Mouse (Mus musculus) T-helper 1 cell (primary cell): ENCODE measurements around the gene Tead1.

Experiments
- in situ Hi-C: fragments of 300-600 bp; cut with MboI, MseI; formaldehyde crosslinking; loops from one replicate; pipeline ENCODE4 v1.15.1; 2025; ENCODE audit warnings: high pct_unique_total_duplicates

The Tead1 gene

GRCm38 (mm10) chr7:112813731-112814306 is 134.7 kb downstream of the Tead1 start:
- in situ Hi-C loops: no loop called here

- in situ Hi-C loops: no loop called here
Measured at GRCm38 (mm10) chr7:112816016-112816415, 136.9 kb downstream of the Tead1 start.

GRCm38 (mm10) chr7:112819833-112820232 is 140.7 kb downstream of the Tead1 start:
- in situ Hi-C loops: no loop called here

- in situ Hi-C loops: no loop called here
Measured at GRCm38 (mm10) chr7:112822879-112823278, 143.8 kb downstream of the Tead1 start.

- in situ Hi-C loops: no loop called here
Measured at GRCm38 (mm10) chr7:112823621-112824020, 144.5 kb downstream of the Tead1 start.

- in situ Hi-C loops: no loop called here
Measured at GRCm38 (mm10) chr7:112825339-112825781, 146.2 kb downstream of the Tead1 start.

GRCm38 (mm10) chr7:112826114-112826911 is 147.2 kb downstream of the Tead1 start:
- in situ Hi-C loops: no loop called here

GRCm38 (mm10) chr7:112828016-112828695 is 149.0 kb downstream of the Tead1 start:
- in situ Hi-C loops: no loop called here

GRCm38 (mm10) chr7:112828696-112829022 is 149.5 kb downstream of the Tead1 start:
- in situ Hi-C loops: no loop called here

GRCm38 (mm10) chr7:112830946-112831345 is 151.8 kb downstream of the Tead1 start:
- in situ Hi-C loops: no loop called here

GRCm38 (mm10) chr7:112831446-112831845 is 152.3 kb downstream of the Tead1 start:
- in situ Hi-C loops: no loop called here

GRCm38 (mm10) chr7:112833132-112833531 is 154.0 kb downstream of the Tead1 start:
- in situ Hi-C loops: no loop called here

GRCm38 (mm10) chr7:112836076-112836475 is 157.0 kb downstream of the Tead1 start:
- in situ Hi-C loops: no loop called here

GRCm38 (mm10) chr7:112838131-112838530 is 159.0 kb downstream of the Tead1 start:
- in situ Hi-C loops: no loop called here

GRCm38 (mm10) chr7:112840351-112840750 is 161.2 kb downstream of the Tead1 start:
- in situ Hi-C loops: no loop called here

GRCm38 (mm10) chr7:112840890-112841289 is 161.8 kb downstream of the Tead1 start:
- in situ Hi-C loops: no loop called here

- in situ Hi-C loops: no loop called here
Measured at GRCm38 (mm10) chr7:112841484-112841883, 162.4 kb downstream of the Tead1 start.

GRCm38 (mm10) chr7:112841886-112842285 is 162.8 kb downstream of the Tead1 start:
- in situ Hi-C loops: no loop called here

GRCm38 (mm10) chr7:112851281-112851744 is 172.2 kb downstream of the Tead1 start:
- in situ Hi-C loops: no loop called here

GRCm38 (mm10) chr7:112852149-112852839 is 173.2 kb downstream of the Tead1 start:
- in situ Hi-C loops: no loop called here

GRCm38 (mm10) chr7:112853857-112854256 is 174.7 kb downstream of the Tead1 start:
- in situ Hi-C loops: no loop called here

GRCm38 (mm10) chr7:112854516-112854915 is 175.4 kb downstream of the Tead1 start:
- in situ Hi-C loops: no loop called here
